Mouse (Mus musculus) thymus, adult 2 months (tissue): ENCODE measurements around the gene 1700015G11Rik.

Experiments used
- CTCF ChIP-seq: fragments of 200-500 bp; IDR thresholded peaks from 2 replicates; pipeline ENCODE4 v1.5.1; 2012; ENCODE audit warnings: mild to moderate bottlenecking, control low read depth, low read length, moderate library complexity, borderline replicate concordance; ENCODE audit not compliant: control insufficient read depth, poor library complexity, insufficient read depth; ENCODE audit errors: extremely low read depth
- POLR2A ChIP-seq: fragments of 200-500 bp; IDR thresholded peaks from 2 replicates; pipeline ENCODE4 v1.6.1; 2012; ENCODE audit warnings: mild to moderate bottlenecking, low read length, control low read depth, moderate library complexity; ENCODE audit not compliant: control insufficient read depth, poor library complexity, insufficient read depth; ENCODE audit errors: extremely low read depth

DNA sequence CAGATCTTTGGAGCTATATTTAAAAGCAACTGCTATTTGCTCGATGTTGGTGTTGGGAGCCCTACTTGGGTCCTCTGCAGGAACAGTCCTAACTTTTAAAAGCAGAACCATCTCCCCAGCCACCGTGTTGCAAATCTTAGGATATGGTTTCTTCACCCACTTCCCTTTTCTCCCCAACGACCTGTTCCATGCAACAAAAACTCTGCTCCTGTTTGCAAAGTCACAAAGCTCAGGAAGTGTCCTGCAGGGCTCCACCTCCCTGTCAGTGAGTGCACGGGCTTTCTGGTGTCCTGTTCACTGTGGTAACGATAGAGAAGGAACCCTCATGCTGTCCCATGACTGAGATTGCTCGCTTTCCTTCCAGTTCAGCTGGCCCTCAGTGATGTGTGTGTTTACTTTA lies 28.6 kb downstream of the 1700015G11Rik start:
- no peak for TF ChIP-seq POLR2A
- TF ChIP-seq CTCF, result no peak
